Mouse (Mus musculus): ENCODE data around the gene Ribc1.

Ribc1 gene

DNA sequence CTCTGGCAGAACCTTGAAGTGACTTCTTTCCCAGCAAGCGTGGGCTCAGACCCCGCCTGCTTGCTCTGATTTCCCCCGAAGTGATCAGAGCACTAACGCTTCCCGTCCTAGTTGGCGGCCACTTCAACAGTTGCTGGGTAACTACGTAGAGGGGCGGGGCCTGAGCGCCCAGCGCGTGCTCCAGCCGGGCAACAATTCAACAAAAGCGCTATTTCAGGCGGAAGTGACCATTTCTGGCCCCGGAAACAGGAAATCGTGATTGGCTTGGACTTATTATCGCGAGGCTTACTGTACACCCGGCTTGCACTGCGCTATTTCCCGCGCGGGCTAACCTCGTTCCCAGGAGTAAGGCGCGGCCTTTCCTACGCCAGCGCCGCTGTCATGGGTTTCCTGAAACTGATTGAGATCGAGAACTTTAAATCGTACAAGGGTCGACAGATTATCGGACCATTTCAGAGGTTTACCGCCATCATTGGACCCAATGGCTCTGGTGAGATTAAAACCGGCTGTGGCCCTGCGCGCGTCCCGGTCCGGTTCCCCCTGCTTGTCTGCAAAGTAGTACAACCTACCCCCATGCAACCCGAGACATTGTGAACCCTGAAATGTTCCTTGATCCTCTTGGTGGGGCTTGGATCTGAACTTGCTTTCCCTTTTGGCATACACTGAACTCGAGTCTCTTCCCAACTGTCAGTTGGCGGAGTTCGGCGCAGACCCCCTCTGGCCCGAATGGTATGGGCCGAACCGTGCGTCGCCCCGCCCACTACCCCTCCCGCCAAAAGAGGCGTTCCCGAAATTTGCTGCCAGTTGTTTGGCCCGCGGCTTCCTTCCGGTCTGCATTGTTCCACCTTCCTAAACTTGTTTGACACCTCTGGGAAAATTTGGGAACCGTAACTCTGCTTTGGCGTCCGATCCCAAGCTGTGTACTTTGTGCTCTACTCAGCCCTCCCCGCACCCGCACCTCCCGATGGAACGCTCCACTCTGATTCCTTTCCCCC is at the start of gene Ribc1, which contains the start of gene Smc1a:
Ribc1 (minus strand) TSS at position 145 of the 995 bp plus-strand sequence.
Smc1a (plus strand) TSS at position 278 of the 995 bp plus-strand sequence.
- peak; percentile 97 for DNase-seq (ENCODE audit: low spot score)

DNA sequence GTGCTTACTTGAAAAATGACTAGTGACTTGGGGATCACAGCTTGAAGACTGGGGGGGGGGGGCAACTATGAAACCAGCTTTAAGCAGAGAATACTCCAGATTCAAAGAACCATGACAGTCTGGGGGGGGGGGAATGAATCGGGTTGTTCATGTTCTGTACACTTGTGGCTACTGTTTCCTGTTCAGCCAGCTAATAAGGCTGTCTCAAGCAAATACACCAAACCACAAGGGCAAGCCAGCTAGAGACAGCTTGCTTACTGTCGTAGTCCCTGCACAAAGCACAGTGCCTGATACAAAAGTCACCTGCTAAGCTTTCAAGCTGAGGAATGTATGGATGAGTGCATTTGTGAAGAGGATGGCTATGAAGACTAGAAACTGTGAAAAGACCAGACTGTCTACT is 49.6 kb upstream of the Ribc1 start:
- no peak for DNase-seq (ENCODE audit: low spot score)

- DNase-seq (ENCODE audit: low spot score): no peak
These were observed 38.0 kb upstream of the Ribc1 start for GRCm38 (mm10) chrX:152054094-152054493.

DNA sequence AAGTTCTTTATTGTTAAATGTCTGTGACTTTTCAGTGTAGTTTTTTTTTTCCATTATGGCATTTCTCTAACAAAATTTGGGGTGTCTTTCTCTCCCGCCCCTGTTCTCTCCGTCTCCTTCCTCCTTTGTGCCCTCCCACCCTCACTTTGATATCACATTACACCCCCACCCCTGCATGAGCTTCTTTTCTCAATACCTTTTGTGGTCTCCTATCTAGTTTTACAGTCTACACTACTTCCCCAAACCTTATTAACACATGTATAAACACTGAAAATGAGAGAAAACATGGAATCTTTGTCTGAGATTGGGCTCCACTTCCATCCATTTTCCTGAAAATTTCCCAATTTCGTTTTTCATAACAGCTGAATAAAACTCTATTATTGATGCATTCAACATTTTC is 36.5 kb upstream of the Ribc1 start:
- no peak for DNase-seq (ENCODE audit: low spot score)

DNA sequence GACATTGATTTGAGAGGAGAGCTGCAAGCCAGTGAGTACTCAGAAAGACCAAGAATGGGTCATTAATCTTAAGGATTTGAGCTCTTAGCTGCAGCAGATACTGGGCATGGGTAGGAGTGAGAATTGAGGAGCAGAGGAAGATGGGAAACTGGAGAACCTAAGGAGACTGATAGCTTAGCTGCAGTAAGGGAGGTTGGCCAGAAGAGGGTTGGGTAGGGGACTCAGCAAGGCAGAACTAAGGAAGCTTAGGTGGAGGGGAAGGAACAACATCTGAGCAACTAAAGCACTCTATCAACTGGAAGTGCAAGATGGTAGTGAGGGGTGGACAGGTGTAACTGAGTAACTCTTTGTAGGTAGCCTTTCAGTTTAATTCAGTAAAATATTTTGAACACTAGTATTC is 31.1 kb upstream of the Ribc1 start:
- DNase-seq (ENCODE audit: low spot score): no peak

DNA sequence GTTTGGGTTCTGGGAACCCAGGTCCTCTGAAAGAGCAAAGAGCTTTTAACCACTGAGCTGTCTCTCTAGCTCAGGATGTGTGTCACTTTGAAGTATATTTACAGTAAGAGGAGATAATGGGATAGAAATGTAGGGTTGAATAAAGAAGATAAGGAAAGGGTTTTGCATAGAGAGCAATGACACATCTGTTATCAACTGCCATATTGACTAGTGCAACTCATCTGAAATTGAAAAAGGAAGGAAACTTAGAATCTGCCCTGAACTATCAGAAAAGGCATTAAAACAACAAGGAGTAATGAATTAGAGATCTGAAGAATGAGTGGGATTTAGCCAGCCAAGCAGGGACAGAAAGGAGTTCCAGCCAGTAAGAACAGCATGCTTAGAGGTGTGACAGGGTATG is 23.8 kb upstream of the Ribc1 start:
- DNase-seq (ENCODE audit: low spot score): no peak

GRCm38 (mm10) chrX:152019294-152019693 is 3.2 kb upstream of the Ribc1 start:
- no peak for DNase-seq (ENCODE audit: low spot score)

DNA sequence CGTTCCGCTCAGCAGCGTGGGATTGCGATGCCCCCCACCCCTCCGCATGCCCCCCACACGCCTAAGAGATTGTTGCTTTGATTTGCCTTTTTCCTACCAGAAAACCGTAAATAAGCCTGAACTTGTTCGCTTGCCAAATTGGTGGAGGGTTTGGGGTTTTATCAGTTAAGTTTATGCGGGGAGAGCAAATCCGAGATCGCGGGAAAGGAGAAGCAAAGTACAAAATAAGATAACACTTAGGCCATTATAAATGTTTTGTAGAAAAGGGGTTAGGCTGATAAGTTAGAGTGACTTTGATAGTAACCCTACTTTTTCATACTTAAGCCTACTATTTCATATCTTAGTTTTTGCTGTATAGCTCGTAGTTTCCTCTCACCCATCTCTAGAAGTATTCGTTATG is 1.1 kb upstream of the Ribc1 start:
- DNase-seq (ENCODE audit: low spot score): no peak

DNA sequence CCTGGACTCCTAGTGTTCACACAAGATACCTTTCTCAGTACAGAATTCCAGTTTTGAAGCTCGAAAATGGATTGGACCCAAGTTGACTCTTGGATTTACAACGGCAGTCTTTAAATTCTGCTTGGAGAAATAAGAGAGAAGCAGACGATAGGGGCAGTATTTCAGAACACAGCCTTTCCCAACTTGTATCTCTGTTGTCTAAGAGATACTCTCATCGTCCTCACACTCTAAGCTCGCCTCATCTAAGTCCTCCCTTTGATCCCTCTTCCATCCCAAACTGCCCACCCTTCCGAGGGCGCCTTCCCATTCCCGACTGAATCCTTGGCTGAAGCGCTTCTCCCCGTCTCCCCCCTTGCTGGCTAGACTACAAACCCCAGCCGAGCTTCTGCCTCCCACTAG is 344 bp downstream of the Ribc1 start:
- no peak for DNase-seq (ENCODE audit: low spot score)

- DNase-seq (ENCODE audit: low spot score): no peak
These were observed 8.2 kb downstream of the Ribc1 start for GRCm38 (mm10) chrX:152007863-152008262.

- no peak for DNase-seq (ENCODE audit: low spot score)
These were observed 13.2 kb downstream of the Ribc1 start for GRCm38 (mm10) chrX:152002865-152003264.

GRCm38 (mm10) chrX:152001737-152002710 is 14.1 kb downstream of the Ribc1 start, which contains the start of gene Hsd17b10:
Gene Hsd17b10, plus strand, starts transcription at chrX:152001845.
- peak; percentile 87 for DNase-seq (ENCODE audit: low spot score)

DNA sequence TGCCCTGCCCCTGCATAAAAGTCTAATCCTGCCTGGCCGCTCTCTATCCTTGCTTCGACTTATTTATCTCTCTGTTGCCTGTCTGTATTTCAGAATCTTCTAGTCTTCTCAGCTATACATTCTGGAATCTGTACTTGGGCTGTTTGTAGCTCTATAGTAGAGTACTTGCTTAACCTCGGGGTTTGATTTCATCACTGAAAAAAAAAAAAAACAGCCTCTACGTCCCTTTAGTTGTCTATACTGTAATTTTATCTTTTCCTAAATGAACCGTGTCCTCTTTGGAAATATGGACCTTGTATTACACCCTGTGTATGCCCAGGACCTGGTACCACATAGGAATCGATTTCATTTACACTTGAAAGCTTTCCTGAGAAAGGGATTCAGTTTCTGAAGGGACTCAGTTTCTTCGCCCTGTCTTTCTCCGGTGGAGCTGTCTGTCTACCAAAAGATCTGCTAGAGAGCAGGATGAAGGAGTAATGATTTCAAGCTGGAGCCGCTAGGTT is 14.9 kb downstream of the Ribc1 start:
- no peak for DNase-seq (ENCODE audit: low spot score)

DNA sequence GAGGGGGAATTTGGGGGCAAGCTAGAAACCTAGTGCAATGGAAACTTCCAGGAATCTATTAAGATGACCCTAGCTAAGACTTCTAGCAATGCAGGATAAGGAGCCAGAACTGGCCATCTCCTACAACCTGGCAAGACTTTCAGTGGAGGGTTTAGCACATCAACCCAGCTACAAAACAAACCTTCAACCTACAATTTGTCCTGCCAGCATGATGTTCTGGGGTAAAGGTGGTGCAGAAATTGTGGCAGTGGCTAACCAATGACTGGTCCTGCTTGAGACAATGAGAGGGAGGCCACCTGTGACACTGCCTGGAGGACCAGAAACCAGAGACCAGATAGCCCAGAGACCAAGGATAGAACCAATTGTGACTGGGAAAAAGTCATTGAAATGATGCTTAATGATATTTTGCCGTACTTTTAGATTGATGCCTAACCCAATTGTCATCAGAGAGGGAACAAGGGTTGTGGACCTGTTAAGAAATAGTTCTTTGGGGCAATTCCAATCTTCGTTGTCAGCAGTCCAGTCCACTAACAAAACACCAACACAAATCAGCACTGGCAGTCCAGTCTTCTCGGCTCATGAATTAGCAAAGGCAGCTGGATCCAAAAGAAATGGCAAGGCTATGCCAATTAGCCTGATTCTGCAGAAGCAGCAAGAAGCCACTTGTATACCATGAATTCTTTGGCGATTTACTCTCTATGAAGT is 16.9 kb downstream of the Ribc1 start:
- DNase-seq (ENCODE audit: low spot score): peak; percentile 71

All from adipocyte (in vitro differentiated cells).